Mouse (Mus musculus) thymus, adult 2 months (tissue): Measurements from ENCODE around the gene Fbxo30.

Experiments used
- CTCF ChIP-seq: fragments of 200-500 bp; IDR thresholded peaks from 2 replicates; pipeline ENCODE4 v1.5.1; 2012; ENCODE audit warnings: mild to moderate bottlenecking, control low read depth, low read length, moderate library complexity, borderline replicate concordance; ENCODE audit not compliant: control insufficient read depth, poor library complexity, insufficient read depth; ENCODE audit errors: extremely low read depth
- POLR2A ChIP-seq: fragments of 200-500 bp; IDR thresholded peaks from 2 replicates; pipeline ENCODE4 v1.6.1; 2012; ENCODE audit warnings: mild to moderate bottlenecking, low read length, control low read depth, moderate library complexity; ENCODE audit not compliant: control insufficient read depth, poor library complexity, insufficient read depth; ENCODE audit errors: extremely low read depth

DNA sequence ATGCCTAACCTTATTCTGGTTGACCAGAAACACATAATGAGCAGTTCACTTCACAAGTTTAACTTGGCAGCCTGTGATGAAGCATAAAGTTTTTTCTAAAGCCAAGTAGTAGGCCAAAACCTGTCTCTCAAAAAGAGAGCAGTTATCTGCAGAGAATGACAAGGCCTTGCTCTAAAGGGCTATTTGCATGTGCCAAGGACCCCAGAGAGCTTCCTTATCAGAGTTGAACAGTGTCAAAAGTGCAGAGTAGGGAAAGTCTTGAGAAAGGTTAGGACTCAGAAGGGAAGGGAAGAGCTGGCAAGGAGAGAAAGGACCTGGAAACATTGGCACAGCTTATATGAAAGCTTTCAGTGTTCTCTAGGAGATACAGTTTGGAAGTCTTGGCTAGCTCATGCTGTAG, 29.4 kb downstream of the Fbxo30 start:
- TF ChIP-seq POLR2A (no peak), CTCF (no peak)
